Mouse (Mus musculus): ENCODE data around the gene Srcin1. TPM values are rescaled to one million over a fixed set of nuclear protein-coding genes. Genes with fewer than 3 reads are reported as not detected.

Gene Srcin1
- polyA plus RNA-seq, 1 experiment from 2014 or later, result 1.0 TPM

GRCm38 (mm10) chr11:97463166-97463565 lies 112.8 kb downstream of the Srcin1 start:
- Histone ChIP-seq H3K4me3 (ENCODE audit: low read length) (no peak overlapping the region), H3K27ac (ENCODE audit: low read length) (no peak overlapping the region)
- 58% methylated on average over 29 of the region's 33 CpGs for WGBS

GRCm38 (mm10) chr11:97462538-97462937 lies 113.4 kb downstream of the Srcin1 start:
- Histone ChIP-seq H3K36me3 (ENCODE audit: insufficient read depth, low read length) (peaks cover 79% of the 10 kb centered on the region), H3K9me3 (ENCODE audit: low read length) (no peaks in the 10 kb centered on the region), H3K4me1 (ENCODE audit: insufficient read depth, low read length) (no peaks in the 10 kb centered on the region), H3K27me3 (ENCODE audit: insufficient read depth, low read length) (no peaks in the 10 kb centered on the region), H3K4me2 (replicated peaks; ENCODE audit: low read depth, low read length) (no peak overlapping the region), H3K27ac (ENCODE audit: low read length) (no peak overlapping the region), H3K9ac (replicated peaks; ENCODE audit: low read length) (no peak overlapping the region), H3K4me3 (ENCODE audit: low read length) (no peak overlapping the region)
- whole genome bisulfite sequencing, result 92% methylated on average over 6 of the region's 6 CpGs
- no peak for ATAC-seq (ENCODE audit: low FRiP score, low TSS enrichment)

More at GRCm38 (mm10) chr11:97463166-97463565, 112.8 kb downstream of the Srcin1 start:
- Histone ChIP-seq H3K36me3 (ENCODE audit: insufficient read depth, low read length) (peaks cover 83% of the 10 kb centered on the region), H3K9ac (replicated peaks; ENCODE audit: low read length) (no peak overlapping the region), H3K9me3 (ENCODE audit: low read length) (no peaks in the 10 kb centered on the region), H3K27me3 (ENCODE audit: insufficient read depth, low read length) (no peaks in the 10 kb centered on the region), H3K4me2 (replicated peaks; ENCODE audit: low read depth, low read length) (no peak overlapping the region), H3K4me1 (ENCODE audit: insufficient read depth, low read length) (no peaks in the 10 kb centered on the region)
- no peak for ATAC-seq (ENCODE audit: low FRiP score, low TSS enrichment)

GRCm38 (mm10) chr11:97461307-97461820 lies 114.6 kb downstream of the Srcin1 start:
- H3K4me3 ChIP-seq (ENCODE audit: low read length), result no peak overlapping the region
- H3K36me3 ChIP-seq (ENCODE audit: insufficient read depth, low read length), result peaks cover 81% of the 10 kb centered on the region
- 96% methylated on average over 3 of the region's 3 CpGs for WGBS
- H3K4me1 ChIP-seq (ENCODE audit: insufficient read depth, low read length), result peaks cover 7% of the 10 kb centered on the region; the same call in 1 of the 2 replicates
- no peak for ATAC-seq (ENCODE audit: low FRiP score, low TSS enrichment)
- H3K27me3 ChIP-seq (ENCODE audit: insufficient read depth, low read length), result no peaks in the 10 kb centered on the region
- H3K27ac ChIP-seq (ENCODE audit: low read length), result no peak overlapping the region
- no peaks in the 10 kb centered on the region for H3K9me3 ChIP-seq (ENCODE audit: low read length)
- no peak overlapping the region for H3K9ac ChIP-seq (replicated peaks; ENCODE audit: low read length)
- no peak overlapping the region for H3K4me2 ChIP-seq (replicated peaks; ENCODE audit: low read depth, low read length)

Other genes with a start within 250 kb of the Srcin1 start
- gene Gpr179, start 224.1 kb downstream of the Srcin1 start, polyA plus RNA-seq (2015; fragmentation: Nextera tagmentation; extraction: Ambion mirVana), result 0.21 and 0.24 TPM in 2 replicates
- 3.4 and 3.5 TPM in 2 replicates for gene Socs7, start 213.6 kb downstream of the Srcin1 start, polyA plus RNA-seq (2015; fragmentation: Nextera tagmentation; extraction: Ambion mirVana)
- gene Arhgap23, start 160.7 kb downstream of the Srcin1 start, polyA plus RNA-seq (2015; fragmentation: Nextera tagmentation; extraction: Ambion mirVana), result 6.0 and 6.2 TPM in 2 replicates
- gene 4933428G20Rik, start 75.8 kb downstream of the Srcin1 start, polyA plus RNA-seq (2015; fragmentation: Nextera tagmentation; extraction: Ambion mirVana), result 0.75 and 1.3 TPM in 2 replicates
- 2.3 and 2.5 TPM in 2 replicates for gene Epop, start 53.5 kb upstream of the Srcin1 start, polyA plus RNA-seq (2015; fragmentation: Nextera tagmentation; extraction: Ambion mirVana)
- gene Mllt6, start 87.2 kb upstream of the Srcin1 start, polyA plus RNA-seq (2015; fragmentation: Nextera tagmentation; extraction: Ambion mirVana), result 4.1 and 5.5 TPM in 2 replicates
- 47.3 and 53.1 TPM in 2 replicates for gene Cisd3, start 109.6 kb upstream of the Srcin1 start, polyA plus RNA-seq (2015; fragmentation: Nextera tagmentation; extraction: Ambion mirVana)
- gene Pcgf2, start 124.3 kb upstream of the Srcin1 start, polyA plus RNA-seq (2015; fragmentation: Nextera tagmentation; extraction: Ambion mirVana), result 12.3 and 16.3 TPM in 2 replicates
- gene Psmb3, start 127.2 kb upstream of the Srcin1 start, polyA plus RNA-seq (2015; fragmentation: Nextera tagmentation; extraction: Ambion mirVana), result 478 and 503 TPM in 2 replicates
- 1.7 and 1.8 TPM in 2 replicates for gene Pip4k2b, start 168.5 kb upstream of the Srcin1 start, polyA plus RNA-seq (2015; fragmentation: Nextera tagmentation; extraction: Ambion mirVana)
- 15.1 and 18.4 TPM in 2 replicates for gene Cwc25, start 190.4 kb upstream of the Srcin1 start, polyA plus RNA-seq (2015; fragmentation: Nextera tagmentation; extraction: Ambion mirVana)
- gene 1700001P01Rik, start 199.7 kb upstream of the Srcin1 start, polyA plus RNA-seq (2015; fragmentation: Nextera tagmentation; extraction: Ambion mirVana), result 0.27 and 0.31 TPM in 2 replicates
- 428 and 460 TPM in 2 replicates for gene Rpl23, start 206.3 kb upstream of the Srcin1 start, polyA plus RNA-seq (2015; fragmentation: Nextera tagmentation; extraction: Ambion mirVana)
- gene Lasp1, start 222.8 kb upstream of the Srcin1 start, polyA plus RNA-seq (2015; fragmentation: Nextera tagmentation; extraction: Ambion mirVana), result 133 TPM in 2 replicates